Mouse (Mus musculus) brain, adult 10 weeks (tissue): ENCODE results near the gene Krtap16-1. TPM values are rescaled to one million over a fixed set of nuclear protein-coding genes. Genes with fewer than 3 reads are reported as not detected.

ENCODE experiments used
- polyA plus RNA-seq: library from polyadenylated mRNA; stranded (reverse); fragments of 350-450 nt; fragmentation: Illumina TruSeq; extraction: RNeasy Lipid Tissue Mini Kit (QIAGEN cat#74804); gene quantifications from one replicate; pipeline ENCODE4 v1.2.3, GENCODE M21; 2015; ENCODE audit warnings: low read depth, low replicate concordance

Krtap16-1 gene
- not detected for polyA plus RNA-seq

DNA sequence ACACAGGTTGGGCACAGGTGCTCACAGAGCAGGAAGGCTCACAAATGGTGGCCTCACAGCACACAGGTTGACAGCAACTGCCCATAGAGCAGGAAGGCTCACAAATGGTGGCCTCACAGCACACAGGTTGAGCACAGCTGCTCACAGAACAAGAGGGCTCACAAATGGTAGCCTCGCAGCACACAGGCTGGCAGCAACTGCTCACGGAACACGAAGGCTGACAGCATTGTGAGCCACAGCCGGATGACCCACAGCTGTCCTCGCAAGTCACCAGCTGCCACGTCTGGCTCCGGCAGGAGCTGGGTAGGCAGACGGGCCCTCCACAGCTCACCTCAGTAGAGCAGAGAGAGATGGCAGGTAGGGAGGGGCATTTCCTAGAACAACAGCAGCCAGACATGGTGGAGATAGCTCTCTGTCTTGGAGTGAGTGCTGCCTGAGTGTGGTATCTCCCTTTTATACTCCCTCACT lies at the start of gene Krtap16-1:
Krtap16-1 (minus strand) TSS at position 418 of the 468 bp plus-strand sequence.

DNA sequence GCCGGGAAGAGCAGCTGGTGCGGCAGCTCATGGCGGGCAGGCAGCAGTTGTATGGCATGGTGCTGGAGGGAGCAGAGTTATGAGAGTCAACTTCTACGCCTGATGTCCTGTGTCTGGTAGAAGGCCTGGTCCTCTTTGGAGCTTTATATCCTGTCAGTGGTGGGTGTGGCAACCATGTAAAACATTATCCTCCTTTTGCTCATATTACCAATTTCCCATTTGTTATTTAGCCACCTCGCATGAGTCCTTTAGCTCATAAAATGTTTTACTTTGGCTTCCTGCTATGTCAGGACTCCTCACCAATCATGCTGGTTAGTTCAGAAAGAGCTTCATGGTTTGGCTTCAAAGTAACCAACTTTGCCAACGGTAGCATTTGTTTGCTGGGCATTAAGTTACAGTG lies 43.4 kb upstream of the Krtap16-1 start, which contains the start of gene Krt33b:
Krt33b (minus strand) TSS at position 101 of the 400 bp plus-strand sequence.

DNA sequence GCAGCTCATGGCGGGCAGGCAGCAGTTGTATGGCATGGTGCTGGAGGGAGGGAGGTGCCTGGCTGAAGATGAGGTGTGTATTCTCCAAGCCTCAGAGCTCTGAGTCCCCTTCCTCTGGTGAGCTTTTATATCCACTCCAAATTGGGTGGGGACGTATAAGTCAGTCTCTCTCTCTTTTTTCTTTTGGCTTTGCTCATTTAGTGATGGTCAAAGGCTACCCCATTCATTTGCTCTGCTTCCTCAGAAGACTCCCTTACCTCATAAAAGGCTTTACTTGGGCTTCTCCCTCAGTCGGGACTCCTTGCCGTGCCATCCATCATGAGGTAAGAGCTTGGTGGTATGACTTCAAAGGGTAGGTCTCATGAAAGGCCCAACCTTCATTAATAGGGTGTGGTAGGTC lies 29.7 kb upstream of the Krtap16-1 start, which contains the start of gene Krt33a:
Krt33a (minus strand) TSS at position 101 of the 400 bp plus-strand sequence.

DNA sequence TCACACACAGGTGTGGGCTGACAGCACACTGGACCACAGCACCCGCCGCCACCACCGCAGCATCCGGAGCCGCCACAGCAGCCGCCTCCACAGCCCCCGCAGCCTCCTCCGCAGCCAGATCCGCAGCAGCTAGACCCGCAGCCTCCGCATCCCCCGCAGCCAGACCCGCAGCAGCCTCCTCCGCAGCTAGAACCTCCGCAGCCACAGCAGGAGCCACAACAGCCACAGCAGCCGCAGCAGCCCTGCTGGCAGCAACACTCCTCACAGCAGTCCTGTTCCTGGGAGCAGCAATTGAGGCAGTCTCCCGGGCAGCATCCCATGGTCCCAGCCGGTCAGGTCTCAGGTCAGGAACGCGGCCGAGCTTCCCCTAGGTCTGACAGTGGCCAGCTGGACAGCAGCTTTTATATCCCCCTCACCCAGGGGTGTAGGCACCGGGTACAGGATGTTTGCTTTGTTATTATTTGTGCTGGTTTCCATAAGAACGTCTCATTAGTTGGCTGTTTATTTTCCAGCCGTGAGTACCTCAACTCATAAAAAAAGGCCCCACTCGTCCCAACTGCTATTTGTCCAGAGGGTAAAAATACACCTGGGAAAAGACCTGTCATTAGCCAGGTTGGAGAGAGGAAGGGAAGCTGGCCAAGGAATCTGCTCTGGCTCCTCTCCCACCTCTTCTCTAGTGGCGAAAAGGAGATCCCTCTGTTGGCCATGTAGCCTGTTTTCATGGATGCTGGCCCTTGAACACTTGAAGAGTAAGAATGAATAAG lies 7.4 kb upstream of the Krtap16-1 start, which contains the start of gene Krtap17-1:
Krtap17-1 (minus strand) TSS at position 375 of the 764 bp plus-strand sequence.

DNA sequence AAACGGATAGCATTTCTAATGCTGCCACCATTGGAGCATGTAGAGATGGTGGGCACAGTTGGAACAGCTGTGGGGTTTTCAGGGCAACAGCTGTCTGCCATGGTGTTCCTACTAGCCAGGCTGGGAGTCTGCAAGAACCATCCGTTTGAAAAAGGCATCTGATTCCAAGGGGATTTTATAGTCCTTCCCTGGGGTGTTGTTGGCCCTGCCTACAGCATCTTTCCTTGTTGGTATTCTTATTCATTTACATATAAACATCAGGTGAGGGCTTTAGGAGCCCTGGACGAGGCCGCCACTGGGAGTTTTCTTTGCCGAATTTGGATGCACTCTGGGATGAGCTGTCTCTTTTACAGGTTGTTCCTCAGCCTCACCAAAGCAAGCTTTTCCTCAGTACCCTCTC lies 7.4 kb downstream of the Krtap16-1 start, which contains the start of gene Krtap29-1:
Krtap29-1 (minus strand) TSS at position 101 of the 400 bp plus-strand sequence.

DNA sequence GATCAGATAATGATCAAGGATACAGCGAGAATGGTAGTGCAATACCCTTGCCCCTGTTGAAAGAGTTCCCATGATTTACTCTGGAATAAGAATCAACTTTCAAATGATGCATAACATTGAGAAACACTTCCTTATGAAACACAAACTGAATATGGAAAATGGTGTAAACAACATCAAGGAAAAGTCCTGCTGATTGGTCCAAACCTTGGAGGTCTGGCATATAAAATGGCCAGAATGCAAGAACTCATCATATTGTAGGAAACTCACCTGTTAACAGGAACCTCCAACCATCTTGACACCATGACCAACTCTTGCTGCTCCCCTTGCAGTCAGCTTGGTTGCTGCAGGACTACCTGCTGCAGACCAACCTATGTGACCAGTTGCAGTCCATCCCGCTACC lies 38.2 kb downstream of the Krtap16-1 start, which contains the start of gene Krtap9-5:
Krtap9-5 (plus strand) TSS at position 301 of the 400 bp plus-strand sequence.

DNA sequence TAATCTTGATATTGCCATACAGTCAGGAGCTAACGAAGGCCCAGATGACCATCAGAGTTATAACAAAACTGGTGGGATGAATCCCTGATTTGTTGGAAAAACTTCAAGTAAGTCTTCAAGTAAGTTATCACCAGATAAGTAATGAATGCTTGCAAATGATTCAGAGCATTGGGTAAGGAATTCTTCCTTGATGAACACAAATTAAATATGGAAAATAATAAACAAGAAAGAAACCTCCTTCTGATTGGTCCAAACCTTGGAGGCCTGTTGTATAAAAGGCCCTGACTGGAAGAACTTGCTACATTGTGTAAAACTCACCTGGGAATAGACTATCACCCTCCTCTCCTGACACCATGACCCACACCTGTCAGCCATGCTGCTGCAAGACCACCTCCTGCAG lies 50.4 kb downstream of the Krtap16-1 start, which contains the start of gene Krtap31-2:
Krtap31-2 (plus strand) TSS at position 301 of the 400 bp plus-strand sequence.

Other genes starting within 250 kb of the Krtap16-1 start
- not detected for gene Gm11595, start 213.7 kb downstream of the Krtap16-1 start, polyA plus RNA-seq
- not detected for gene Krtap4-8, start 205.9 kb downstream of the Krtap16-1 start, polyA plus RNA-seq
- not detected for gene Krtap4-9, start 201.4 kb downstream of the Krtap16-1 start, polyA plus RNA-seq
- not detected for gene Gm11596, start 193.1 kb downstream of the Krtap16-1 start, polyA plus RNA-seq
- gene Gm11569, start 187.7 kb downstream of the Krtap16-1 start, polyA plus RNA-seq: not detected
- gene Gm11554, start 182.2 kb downstream of the Krtap16-1 start, polyA plus RNA-seq: not detected
- gene Krtap4-13, start 176.7 kb downstream of the Krtap16-1 start, polyA plus RNA-seq: not detected
- not detected for gene Gm11564, start 170.9 kb downstream of the Krtap16-1 start, polyA plus RNA-seq
- gene 2300003K06Rik, start 148.5 kb downstream of the Krtap16-1 start, polyA plus RNA-seq: not detected
- not detected for gene Krtap4-16, start 135.0 kb downstream of the Krtap16-1 start, polyA plus RNA-seq
- gene Gm11568, start 128.7 kb downstream of the Krtap16-1 start, polyA plus RNA-seq: not detected
- gene Gm11559, start 122.1 kb downstream of the Krtap16-1 start, polyA plus RNA-seq: not detected
- gene Krtap9-1, start 113.2 kb downstream of the Krtap16-1 start, polyA plus RNA-seq: not detected
- not detected for gene Gm11567, start 107.4 kb downstream of the Krtap16-1 start, polyA plus RNA-seq
- not detected for gene Krtap31-1, start 78.7 kb downstream of the Krtap16-1 start, polyA plus RNA-seq
- gene Gm11565, start 71.8 kb downstream of the Krtap16-1 start, polyA plus RNA-seq: not detected
- gene Krtap31-2, start 50.3 kb downstream of the Krtap16-1 start, polyA plus RNA-seq: not detected
- gene Krtap9-5, start 38.1 kb downstream of the Krtap16-1 start, polyA plus RNA-seq: not detected
- not detected for gene Krtap29-1, start 7.5 kb downstream of the Krtap16-1 start, polyA plus RNA-seq
- not detected for gene Krtap17-1, start 7.4 kb upstream of the Krtap16-1 start, polyA plus RNA-seq
- not detected for gene Krt33a, start 29.6 kb upstream of the Krtap16-1 start, polyA plus RNA-seq
- not detected for gene Krt33b, start 43.3 kb upstream of the Krtap16-1 start, polyA plus RNA-seq
- gene Krt34, start 55.0 kb upstream of the Krtap16-1 start, polyA plus RNA-seq: not detected
- gene Krt31, start 64.0 kb upstream of the Krtap16-1 start, polyA plus RNA-seq: not detected
- not detected for gene Krt32, start 101.6 kb upstream of the Krtap16-1 start, polyA plus RNA-seq
- not detected for gene Krt35, start 109.6 kb upstream of the Krtap16-1 start, polyA plus RNA-seq
- gene Krt36, start 119.0 kb upstream of the Krtap16-1 start, polyA plus RNA-seq: not detected
- gene Krt13, start 135.0 kb upstream of the Krtap16-1 start, polyA plus RNA-seq: not detected
- 0.94 TPM for gene Krt15, start 149.3 kb upstream of the Krtap16-1 start, polyA plus RNA-seq
- gene Krt19, start 162.1 kb upstream of the Krtap16-1 start, polyA plus RNA-seq: not detected
- 6.8 TPM for gene Krt9, start 206.6 kb upstream of the Krtap16-1 start, polyA plus RNA-seq
- gene Krt14, start 221.0 kb upstream of the Krtap16-1 start, polyA plus RNA-seq: not detected